Mouse (Mus musculus) neural tube, embryonic 11.5 days (tissue): ENCODE data around the gene Nrn1l. TPM values are rescaled to one million over a fixed set of nuclear protein-coding genes. Genes with fewer than 3 reads are reported as not detected.
A peak's percentile ranks its signal among the peaks of the same experiment; 100 is the strongest.

Experiments used
- ATAC-seq: fragments of 200-750 bp; cut with Nextera tagmentation; 2 replicates; pipeline ENCODE4 v1.8.0; 2017; ENCODE audit warnings: moderate number of reproducible peaks, mild to moderate bottlenecking, moderate TSS enrichment, moderate library complexity; ENCODE audit not compliant: insufficient read depth, low FRiP score, low TSS enrichment
- DNase-seq: peaks from one replicate; pipeline ENCODE4 v3.0.0-alpha.2; 2015; ENCODE audit warnings: low spot score
- H3K27ac ChIP-seq: fragments of 300-500 bp; sonication (generic); 2 replicates; pipeline ENCODE4 v1.5.1; 2014; ENCODE audit warnings: low read depth, mild to moderate bottlenecking, low read length
- H3K27me3 ChIP-seq: fragments of 300-500 bp; sonication (generic); 2 replicates; pipeline ENCODE4 v1.6.1; 2014; ENCODE audit warnings: mild to moderate bottlenecking, low read length, mixed read lengths; ENCODE audit not compliant: control insufficient read depth, insufficient read depth
- H3K36me3 ChIP-seq: fragments of 300-500 bp; sonication (generic); 2 replicates; pipeline ENCODE4 v1.6.1; 2014; ENCODE audit warnings: mild to moderate bottlenecking, low read length, moderate library complexity, mixed read lengths; ENCODE audit not compliant: control insufficient read depth, insufficient read depth
- H3K4me1 ChIP-seq: fragments of 300-500 bp; sonication (generic); 2 replicates; pipeline ENCODE4 v1.6.1; 2014; ENCODE audit warnings: low read length, mixed read lengths; ENCODE audit not compliant: control insufficient read depth, insufficient read depth
- H3K4me2 ChIP-seq: fragments of 300-500 bp; sonication (generic); 2 replicates; pipeline ENCODE4 v1.6.1; 2014; ENCODE audit warnings: low read depth, mild to moderate bottlenecking, moderate library complexity
- H3K4me3 ChIP-seq: fragments of 300-500 bp; sonication (generic); 2 replicates; pipeline ENCODE4 v1.5.1; 2014; ENCODE audit warnings: low read depth, low read length
- H3K9ac ChIP-seq: fragments of 300-500 bp; sonication (generic); 2 replicates; pipeline ENCODE4 v1.6.1; 2014; ENCODE audit warnings: mild to moderate bottlenecking, low read length
- H3K9me3 ChIP-seq: fragments of 300-500 bp; sonication (generic); 2 replicates; pipeline ENCODE4 v1.6.1; 2016; ENCODE audit warnings: low read length; ENCODE audit not compliant: control insufficient read depth
- WGBS: fragments of 180-500 bp; shearing (Covaris S2); extraction: QIAGEN DNeasy Blood & Tissue Kit; methylation state at CpG from one replicate; pipeline ENCODE4 v1.1.7; 2014; 5-methylcytosine and 5-hydroxymethylcytosine counted together
- polyA plus RNA-seq: library from polyadenylated mRNA; unstranded; fragments of >200 nt; fragmentation: Nextera tagmentation; extraction: Ambion mirVana; gene quantifications from 2 replicates; pipeline ENCODE4 v1.2.1, GENCODE M21; 2014

Nrn1l gene
- not detected in 2 replicates for polyA plus RNA-seq

GRCm38 (mm10) chr8:105893339-105893738 is at the start of gene Nrn1l:
Nrn1l (plus strand) TSS chr8:105893567.
- Histone ChIP-seq H3K36me3 (peaks cover 24% of the 10 kb centered on the region), H3K27me3 (no peaks in the 10 kb centered on the region), H3K9ac (peak within 1 kb of the TSS; percentile 26; the same call in 1 of the 2 replicates), H3K4me2 (peak within 1 kb of the TSS; percentile 31), H3K4me3 (no peak within 1 kb of the TSS), H3K27ac (no peak within 1 kb of the TSS), H3K9me3 (no peaks in the 10 kb centered on the region), H3K4me1 (peaks cover 3% of the 10 kb centered on the region; the same call in 1 of the 2 replicates)
- peak; percentile 92 for ATAC-seq
- peak; percentile 77 for DNase-seq
- WGBS: 3% methylated on average over 11 of the region's 11 CpGs

GRCm38 (mm10) chr8:105846678-105847077 is 46.7 kb upstream of the Nrn1l start:
- H3K27me3 ChIP-seq: no peaks in the 10 kb centered on the region
- H3K4me1 ChIP-seq: peaks cover 6% of the 10 kb centered on the region; the same call in 1 of the 2 replicates
- no peak overlapping the region for H3K4me2 ChIP-seq
- H3K4me3 ChIP-seq: no peak overlapping the region
- WGBS: 94% methylated on average over 11 of the region's 11 CpGs
- no peak overlapping the region for H3K27ac ChIP-seq
- no peak overlapping the region for H3K9ac ChIP-seq
- DNase-seq (no peak), ATAC-seq (no peak)
- peaks cover 26% of the 10 kb centered on the region for H3K36me3 ChIP-seq
- no peaks in the 10 kb centered on the region for H3K9me3 ChIP-seq

GRCm38 (mm10) chr8:105850014-105850413 is 43.4 kb upstream of the Nrn1l start:
- Histone ChIP-seq H3K4me2 (no peak overlapping the region), H3K36me3 (peaks cover 15% of the 10 kb centered on the region), H3K27ac (no peak overlapping the region), H3K9me3 (no peaks in the 10 kb centered on the region), H3K4me3 (no peak overlapping the region), H3K9ac (no peak overlapping the region), H3K27me3 (no peaks in the 10 kb centered on the region), H3K4me1 (peaks cover 6% of the 10 kb centered on the region; the same call in 1 of the 2 replicates)
- no peak for ATAC-seq
- no peak for DNase-seq
- 81% methylated on average over 4 of the region's 4 CpGs for WGBS

- ATAC-seq (no peak), DNase-seq (no peak)
- H3K9me3 ChIP-seq: no peaks in the 10 kb centered on the region
- peaks cover 12% of the 10 kb centered on the region for H3K36me3 ChIP-seq
- H3K9ac ChIP-seq: no peak overlapping the region
- H3K4me3 ChIP-seq: 0 out of 2 replicates have a peak overlapping the region, but pooled peaks have one; percentile 8
- no peaks in the 10 kb centered on the region for H3K27me3 ChIP-seq
- 83% methylated on average over 7 of the region's 7 CpGs for WGBS
- peak overlapping the region; percentile 18 for H3K4me2 ChIP-seq
- H3K4me1 ChIP-seq: peaks cover 6% of the 10 kb centered on the region; the same call in 1 of the 2 replicates
- H3K27ac ChIP-seq: no peak overlapping the region
Observed at GRCm38 (mm10) chr8:105850611-105851010, 42.8 kb upstream of the Nrn1l start.

- ATAC-seq (peak; percentile 61), DNase-seq (peak; percentile 94)
- Histone ChIP-seq H3K27ac (no peak overlapping the region), H3K4me2 (peak overlapping the region; percentile 60), H3K27me3 (no peaks in the 10 kb centered on the region), H3K9me3 (no peaks in the 10 kb centered on the region), H3K4me3 (peak overlapping the region; percentile 84), H3K9ac (peak overlapping the region; percentile 80), H3K36me3 (peaks cover 8% of the 10 kb centered on the region), H3K4me1 (peaks cover 13% of the 10 kb centered on the region)
- WGBS: 0% methylated on average over 34 of the region's 34 CpGs
Observed at GRCm38 (mm10) chr8:105851651-105852143, 41.7 kb upstream of the Nrn1l start.

GRCm38 (mm10) chr8:105852146-105852729 is 41.1 kb upstream of the Nrn1l start:
- Histone ChIP-seq H3K4me2 (no peak overlapping the region), H3K27me3 (no peaks in the 10 kb centered on the region), H3K9me3 (no peaks in the 10 kb centered on the region), H3K36me3 (peaks cover 3% of the 10 kb centered on the region; the same call in 1 of the 2 replicates), H3K4me1 (peaks cover 19% of the 10 kb centered on the region), H3K27ac (no peak overlapping the region), H3K9ac (no peak overlapping the region), H3K4me3 (peak overlapping the region; percentile 84; the same call in 1 of the 2 replicates)
- peak; percentile 20 for DNase-seq
- WGBS: 86% methylated on average over 12 of the region's 12 CpGs
- no peak for ATAC-seq

- ATAC-seq: no peak
- 88% methylated on average over 3 of the region's 3 CpGs for WGBS
- Histone ChIP-seq H3K9me3 (no peaks in the 10 kb centered on the region), H3K4me3 (no peak within 1 kb of the TSS), H3K27me3 (no peaks in the 10 kb centered on the region), H3K4me2 (no peak within 1 kb of the TSS), H3K9ac (no peak within 1 kb of the TSS), H3K27ac (no peak within 1 kb of the TSS), H3K36me3 (peaks cover under 1% of the 10 kb centered on the region; the same call in 1 of the 2 replicates), H3K4me1 (peaks cover 23% of the 10 kb centered on the region)
- no peak for DNase-seq
Observed at GRCm38 (mm10) chr8:105853178-105853577, 40.2 kb upstream of the Nrn1l start, which contains the start of gene Cenpt. Cenpt (minus strand) TSS chr8:105853278.

- Histone ChIP-seq H3K27me3 (no peaks in the 10 kb centered on the region), H3K9ac (no peak overlapping the region; the same call in 1 of the 2 replicates), H3K4me2 (peak overlapping the region; percentile 93), H3K9me3 (no peaks in the 10 kb centered on the region), H3K4me1 (peaks cover 23% of the 10 kb centered on the region), H3K36me3 (no peaks in the 10 kb centered on the region; the same call in 1 of the 2 replicates), H3K4me3 (peak overlapping the region; percentile 69), H3K27ac (peak overlapping the region; percentile 85; the same call in 1 of the 2 replicates)
- WGBS: 28% methylated on average over 8 of the region's 8 CpGs
- ATAC-seq (no peak; the same call in 1 of the 2 replicates), DNase-seq (no peak)
Observed at GRCm38 (mm10) chr8:105854303-105854702, 39.1 kb upstream of the Nrn1l start.
